Mouse (Mus musculus): Measurements from ENCODE around the gene Avpr1b.

DNA sequence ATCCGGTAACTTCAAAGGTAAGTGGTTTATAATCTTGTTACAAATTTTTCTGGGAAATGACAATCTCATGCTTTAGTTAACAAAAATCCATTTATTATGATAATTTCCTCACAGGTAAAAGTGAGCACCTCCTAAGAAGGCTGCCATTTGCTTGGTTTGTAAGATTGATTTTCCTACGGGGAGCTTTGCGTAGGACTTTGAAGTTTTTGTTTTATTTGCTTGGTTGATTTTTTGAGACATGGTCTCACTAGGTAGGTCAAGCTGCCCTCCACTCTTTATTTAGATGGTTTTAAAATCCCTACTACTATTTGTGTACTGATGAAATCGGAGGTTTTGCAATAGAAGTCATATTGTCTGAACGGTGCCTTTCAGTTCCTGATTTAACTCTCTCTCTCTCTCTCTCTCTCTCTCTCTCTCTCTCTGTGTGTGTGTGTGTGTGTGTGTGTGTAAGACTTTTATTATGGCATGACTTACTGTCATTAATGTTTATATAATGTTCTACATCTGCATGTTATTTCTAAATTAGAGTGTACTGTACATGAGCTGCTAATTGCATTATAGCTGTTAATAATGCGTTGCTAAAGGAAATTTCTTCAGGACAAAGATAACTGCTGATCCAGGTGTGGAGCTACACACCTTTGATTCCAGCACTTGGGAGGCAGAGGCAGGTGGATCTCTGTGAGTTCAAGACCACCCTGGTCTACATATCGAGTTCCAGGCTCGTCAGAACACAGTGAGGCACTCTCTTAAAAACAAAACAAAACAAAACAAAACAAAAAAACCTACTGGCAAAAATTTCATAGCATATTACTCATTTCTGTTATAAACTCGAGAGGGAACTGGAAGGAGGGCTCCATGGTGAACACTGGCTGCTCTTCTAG lies 39.7 kb downstream of the Avpr1b start:
- TF ChIP-seq CTCF (IDR thresholded peaks at IDR 0.05; ENCODE audit: borderline replicate concordance, insufficient read depth, low read length): no peak
- no peak for TF ChIP-seq POLR2A (IDR thresholded peaks at IDR 0.05; ENCODE audit: low read depth, low read length)

Data from embryonic fibroblast, embryonic 13.5 days (primary cell).